Mouse (Mus musculus) liver, embryonic 11.5 days (tissue): Measurements from ENCODE around the gene Zfp946. TPM values are rescaled to one million over a fixed set of nuclear protein-coding genes. Genes with fewer than 3 reads are reported as not detected.
A peak's percentile ranks its signal among the peaks of the same experiment; 100 is the strongest.

Source experiments
- ATAC-seq: fragments of 200-750 bp; cut with Nextera tagmentation; replicated peaks from 2 replicates; pipeline ENCODE4 v1.8.0; 2017; ENCODE audit warnings: moderate number of reproducible peaks, mild to moderate bottlenecking, moderate TSS enrichment, moderate library complexity; ENCODE audit not compliant: low FRiP score
- DNase-seq: peaks from one replicate; pipeline ENCODE4 v3.0.0-alpha.2; 2017; ENCODE audit warnings: low spot score
- H3K27ac ChIP-seq: fragments of 300-500 bp; sonication (generic); 2 replicates; pipeline ENCODE4 v1.5.1; 2014; ENCODE audit warnings: mild to moderate bottlenecking, low read depth, low read length, control low read depth
- H3K27me3 ChIP-seq: fragments of 300-500 bp; sonication (generic); replicated peaks from 2 replicates; pipeline ENCODE4 v1.6.1; 2014; ENCODE audit warnings: low read length, mixed read lengths; ENCODE audit not compliant: control insufficient read depth, insufficient read depth
- H3K36me3 ChIP-seq: fragments of 300-500 bp; sonication (generic); 2 replicates; pipeline ENCODE4 v1.6.1; 2014; ENCODE audit warnings: mild to moderate bottlenecking, low read length, moderate library complexity, mixed read lengths; ENCODE audit not compliant: control insufficient read depth, insufficient read depth
- H3K4me1 ChIP-seq: fragments of 300-500 bp; sonication (generic); replicated peaks from 2 replicates; pipeline ENCODE4 v1.6.1; 2014; ENCODE audit warnings: low read length, mixed read lengths; ENCODE audit not compliant: control insufficient read depth, insufficient read depth
- H3K4me2 ChIP-seq: fragments of 300-500 bp; sonication (generic); 2 replicates; pipeline ENCODE4 v1.6.1; 2014; ENCODE audit warnings: mild to moderate bottlenecking, control low read depth, moderate library complexity
- H3K4me3 ChIP-seq: fragments of 300-500 bp; sonication (generic); 2 replicates; pipeline ENCODE4 v1.5.1; 2014; ENCODE audit warnings: low read depth, low read length, control low read depth
- H3K9ac ChIP-seq: fragments of 300-500 bp; sonication (generic); 2 replicates; pipeline ENCODE4 v1.6.1; 2014; ENCODE audit warnings: low read depth, low read length, control low read depth
- H3K9me3 ChIP-seq: fragments of 300-500 bp; sonication (generic); 2 replicates; pipeline ENCODE4 v1.6.1; 2016; ENCODE audit warnings: low read length, inconsistent platforms, mixed read lengths; ENCODE audit not compliant: control insufficient read depth
- WGBS: fragments of 180-500 bp; shearing (Covaris S2); extraction: QIAGEN DNeasy Blood & Tissue Kit; methylation state at CpG from one replicate; pipeline ENCODE4 v1.1.7; 2014; 5-methylcytosine and 5-hydroxymethylcytosine counted together
- polyA plus RNA-seq: library from polyadenylated mRNA; unstranded; fragments of >200 nt; fragmentation: Nextera tagmentation; extraction: Ambion mirVana; gene quantifications from 2 replicates; pipeline ENCODE4 v1.2.1, GENCODE M21; 2014

Gene Zfp946
- polyA plus RNA-seq: 7.0 and 8.4 TPM in 2 replicates

GRCm38 (mm10) chr17:22423952-22424617, at the start of gene Zfp946:
TSS of gene Zfp946 (plus strand) at chr17:22424222.
- Histone ChIP-seq H3K27ac (peak within 1 kb of the TSS; percentile 68), H3K27me3 (no peaks in the 10 kb centered on the region), H3K4me3 (peak within 1 kb of the TSS; percentile 66), H3K4me1 (no peaks in the 10 kb centered on the region; the same call in 1 of the 2 replicates), H3K9me3 (no peaks in the 10 kb centered on the region), H3K9ac (peak within 1 kb of the TSS; percentile 68), H3K36me3 (no peaks in the 10 kb centered on the region), H3K4me2 (peak within 1 kb of the TSS; percentile 74)
- peak; percentile 93 for ATAC-seq
- 1% methylated on average over 27 of the region's 29 CpGs for WGBS
- DNase-seq: peak; percentile 84

DNA sequence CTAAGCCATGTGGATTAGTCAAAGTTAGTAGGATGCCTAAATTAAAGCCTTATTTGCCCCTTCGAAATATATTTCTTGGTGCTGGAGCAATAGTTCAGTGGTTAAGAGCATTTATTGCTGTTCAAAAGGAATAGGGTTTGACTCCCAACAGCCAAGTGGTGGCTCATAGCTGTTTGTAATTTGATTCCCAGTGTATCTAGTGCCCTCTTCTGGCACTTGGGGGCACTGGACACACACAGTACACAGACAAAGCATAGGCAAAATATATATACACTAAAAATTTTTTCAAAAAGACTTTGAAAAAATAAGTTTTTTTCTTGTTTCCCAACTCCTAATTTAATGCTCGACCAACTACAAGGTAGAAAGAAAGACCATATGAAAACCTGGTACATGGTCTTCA, 13.3 kb upstream of the Zfp946 start:
- DNase-seq: no peak
- Histone ChIP-seq H3K9me3 (no peaks in the 10 kb centered on the region), H3K27ac (no peak overlapping the region), H3K27me3 (no peaks in the 10 kb centered on the region), H3K4me2 (no peak overlapping the region), H3K4me3 (no peak overlapping the region), H3K4me1 (no peaks in the 10 kb centered on the region), H3K36me3 (no peaks in the 10 kb centered on the region), H3K9ac (no peak overlapping the region)
- 60% methylated on average over 2 of the region's 2 CpGs for WGBS
- no peak; the same call in 1 of the 2 replicates for ATAC-seq

- Histone ChIP-seq H3K36me3 (no peaks in the 10 kb centered on the region), H3K4me1 (no peaks in the 10 kb centered on the region), H3K27me3 (no peaks in the 10 kb centered on the region), H3K9ac (no peak overlapping the region), H3K27ac (no peak overlapping the region), H3K4me2 (no peak overlapping the region), H3K4me3 (no peak overlapping the region), H3K9me3 (no peaks in the 10 kb centered on the region)
- peak; percentile 41 for DNase-seq
- peak; percentile 63; the same call in 1 of the 2 replicates for ATAC-seq
- WGBS: 0% methylated on average over 3 of the region's 3 CpGs
These were observed 6.5 kb upstream of the Zfp946 start for GRCm38 (mm10) chr17:22417510-22417909.

DNA sequence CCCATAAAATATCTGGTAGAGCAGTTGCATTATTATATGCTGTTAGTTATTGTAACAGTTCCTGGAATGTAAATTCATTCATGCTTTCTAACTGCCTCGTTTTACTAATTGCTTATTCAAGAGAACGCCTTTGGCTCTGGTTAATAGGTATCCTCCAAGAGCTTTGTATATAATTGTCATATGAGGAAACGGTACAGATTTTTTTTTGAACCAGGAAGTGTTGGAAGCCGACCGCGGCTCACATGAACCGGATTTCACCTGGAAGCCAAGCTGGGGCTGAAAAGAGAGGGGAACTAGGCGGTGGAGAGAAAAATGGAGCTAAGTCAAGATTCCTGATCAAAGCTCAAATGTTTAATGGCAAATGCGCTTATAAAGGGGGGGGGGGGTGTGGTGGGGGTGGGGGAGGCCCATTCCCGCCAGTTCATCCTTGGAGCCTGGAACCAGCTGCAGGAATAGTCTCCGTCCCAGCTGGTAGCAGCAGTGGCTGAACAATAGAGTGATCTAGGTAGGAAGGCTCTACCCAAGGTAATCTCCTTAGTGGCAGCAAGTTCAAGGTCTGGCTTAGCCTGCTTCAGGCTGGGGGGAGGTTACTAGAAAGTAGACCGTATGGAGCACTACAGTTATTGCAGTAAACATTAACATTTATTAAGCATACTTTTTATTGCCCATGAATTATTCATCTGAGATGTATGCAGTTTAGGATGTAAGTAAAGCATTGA, 773 bp downstream of the Zfp946 start:
- H3K27me3 ChIP-seq: no peaks in the 10 kb centered on the region
- WGBS: 6% methylated on average over 12 of the region's 12 CpGs
- peak overlapping the region; percentile 68 for H3K9ac ChIP-seq
- peak overlapping the region; percentile 66 for H3K4me3 ChIP-seq
- H3K4me2 ChIP-seq: peak overlapping the region; percentile 74
- H3K9me3 ChIP-seq: no peaks in the 10 kb centered on the region
- H3K27ac ChIP-seq: no peak overlapping the region
- DNase-seq: no peak
- no peaks in the 10 kb centered on the region for H3K36me3 ChIP-seq
- no peak for ATAC-seq
- H3K4me1 ChIP-seq: no peaks in the 10 kb centered on the region; the same call in 1 of the 2 replicates

GRCm38 (mm10) chr17:22447684-22448083, 23.7 kb downstream of the Zfp946 start:
- Histone ChIP-seq H3K9me3 (no peaks in the 10 kb centered on the region), H3K9ac (no peak overlapping the region), H3K36me3 (no peaks in the 10 kb centered on the region), H3K4me3 (no peak overlapping the region), H3K27me3 (no peaks in the 10 kb centered on the region), H3K4me1 (no peaks in the 10 kb centered on the region), H3K4me2 (no peak overlapping the region), H3K27ac (no peak overlapping the region)
- no peak for ATAC-seq
- 90% methylated on average over 3 of the region's 3 CpGs for WGBS
- DNase-seq: no peak

DNA sequence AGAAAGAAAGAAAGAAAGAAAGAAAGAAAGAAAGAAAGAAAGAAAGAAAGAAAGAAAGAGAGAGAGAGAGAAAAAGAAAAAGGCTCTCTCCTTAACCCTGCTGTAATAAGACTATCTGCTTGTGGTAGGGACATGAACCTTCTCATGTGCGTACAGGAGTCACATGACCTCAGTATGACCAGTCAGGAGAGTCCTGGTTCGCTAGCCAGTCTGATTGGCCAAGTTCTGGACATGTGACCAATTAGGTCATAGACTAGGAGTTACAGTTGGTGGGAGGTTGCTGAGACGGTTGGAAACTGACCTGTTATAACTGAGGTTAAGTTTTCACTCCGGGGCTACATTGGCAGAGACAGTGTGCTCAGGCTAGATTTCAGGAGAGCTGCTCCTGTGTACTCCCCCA, 73.1 kb downstream of the Zfp946 start:
- no peak overlapping the region for H3K4me2 ChIP-seq
- no peaks in the 10 kb centered on the region for H3K9me3 ChIP-seq
- H3K4me3 ChIP-seq: no peak overlapping the region
- H3K27ac ChIP-seq: no peak overlapping the region
- no peaks in the 10 kb centered on the region for H3K4me1 ChIP-seq
- no peaks in the 10 kb centered on the region for H3K27me3 ChIP-seq
- H3K9ac ChIP-seq: no peak overlapping the region
- no peak for DNase-seq
- WGBS: 74% methylated on average over 4 of the region's 4 CpGs
- no peak for ATAC-seq
- no peaks in the 10 kb centered on the region for H3K36me3 ChIP-seq

Other genes with a start within 250 kb of the Zfp946 start
- 2.9 and 3.1 TPM in 2 replicates for gene Zfp994, start 198.6 kb upstream of the Zfp946 start, polyA plus RNA-seq
- gene CT030661.1, start 109.4 kb upstream of the Zfp946 start, polyA plus RNA-seq: 8.5 and 9.7 TPM in 2 replicates
- 11.3 and 14.2 TPM in 2 replicates for gene Zfp944, start 62.8 kb upstream of the Zfp946 start, polyA plus RNA-seq
- 7.5 and 8.5 TPM in 2 replicates for gene Zfp758, start 62.8 kb upstream of the Zfp946 start, polyA plus RNA-seq
- gene Vmn2r111, start 149.3 kb downstream of the Zfp946 start, polyA plus RNA-seq: not detected in 2 replicates
- gene Vmn2r112, start 176.7 kb downstream of the Zfp946 start, polyA plus RNA-seq: not detected in 2 replicates